Mouse (Mus musculus) heart, embryonic 11.5 days (tissue): ENCODE data around the gene Nsmf. TPM values are rescaled to one million over a fixed set of nuclear protein-coding genes. Genes with fewer than 3 reads are reported as not detected.
A peak's percentile ranks its signal among the peaks of the same experiment; 100 is the strongest.

Experiments
- ATAC-seq: fragments of 200-750 bp; cut with Nextera tagmentation; replicated peaks from 2 replicates; pipeline ENCODE4 v1.8.0; 2017; ENCODE audit warnings: moderate library complexity; ENCODE audit not compliant: insufficient number of reproducible peaks, low FRiP score, low TSS enrichment
- H3K27ac ChIP-seq: fragments of 300-500 bp; sonication (generic); 2 replicates; pipeline ENCODE4 v1.5.1; 2014; ENCODE audit warnings: mild to moderate bottlenecking, low read depth, low read length
- H3K27me3 ChIP-seq: fragments of 300-500 bp; sonication (generic); 2 replicates; pipeline ENCODE4 v1.6.1; 2014; ENCODE audit warnings: mild to moderate bottlenecking, low read length, mixed read lengths; ENCODE audit not compliant: control insufficient read depth, insufficient read depth
- H3K36me3 ChIP-seq: fragments of 300-500 bp; sonication (generic); 2 replicates; pipeline ENCODE4 v1.6.1; 2014; ENCODE audit warnings: mild to moderate bottlenecking, low read length, moderate library complexity, mixed read lengths; ENCODE audit not compliant: control insufficient read depth, insufficient read depth
- H3K4me1 ChIP-seq: fragments of 300-500 bp; sonication (generic); 2 replicates; pipeline ENCODE4 v1.6.1; 2014; ENCODE audit warnings: low read length; ENCODE audit not compliant: control insufficient read depth, insufficient read depth
- H3K4me2 ChIP-seq: fragments of 300-500 bp; sonication (generic); 2 replicates; pipeline ENCODE4 v1.6.1; 2014; ENCODE audit warnings: mild to moderate bottlenecking, moderate library complexity
- H3K4me3 ChIP-seq: fragments of 300-500 bp; sonication (generic); 2 replicates; pipeline ENCODE4 v1.5.1; 2014; ENCODE audit warnings: low read depth, low read length
- H3K9ac ChIP-seq: fragments of 300-500 bp; sonication (generic); 2 replicates; pipeline ENCODE4 v1.6.1; 2014; ENCODE audit warnings: mild to moderate bottlenecking, low read depth, low read length, moderate library complexity
- H3K9me3 ChIP-seq: fragments of 300-500 bp; sonication (generic); replicated peaks from 2 replicates; pipeline ENCODE4 v1.6.1; 2016; ENCODE audit warnings: low read length; ENCODE audit not compliant: control insufficient read depth
- WGBS: fragments of 180-500 bp; shearing (Covaris S2); extraction: QIAGEN DNeasy Blood & Tissue Kit; methylation state at CpG from one replicate; pipeline ENCODE4 v1.1.7; 2014; ENCODE audit not compliant: insufficient replicate concordance; 5-methylcytosine and 5-hydroxymethylcytosine counted together
- polyA plus RNA-seq: library from polyadenylated mRNA; unstranded; fragments of >200 nt; fragmentation: Nextera tagmentation; extraction: Ambion mirVana; gene quantifications from 2 replicates; pipeline ENCODE4 v1.2.1, GENCODE M21; 2014

Gene Nsmf
- polyA plus RNA-seq, 1 experiment from 2014 or later = 37.7 TPM

GRCm38 (mm10) chr2:25072398-25072797 is 18.2 kb downstream of the Nsmf start:
- Histone ChIP-seq H3K4me1 (no peaks in the 10 kb centered on the region), H3K27me3 (no peaks in the 10 kb centered on the region), H3K36me3 (no peaks in the 10 kb centered on the region), H3K9me3 (no peaks in the 10 kb centered on the region), H3K4me3 (no peak overlapping the region), H3K27ac (no peak overlapping the region), H3K4me2 (no peak overlapping the region), H3K9ac (no peak overlapping the region)
- 90% methylated on average over 4 of the region's 4 CpGs for WGBS
- ATAC-seq = no peak

GRCm38 (mm10) chr2:25075506-25075905 is 21.4 kb downstream of the Nsmf start:
- H3K9me3 ChIP-seq = no peaks in the 10 kb centered on the region
- 72% methylated on average over 4 of the region's 4 CpGs for whole genome bisulfite sequencing
- H3K36me3 ChIP-seq = no peaks in the 10 kb centered on the region

GRCm38 (mm10) chr2:25078967-25079366 is 24.8 kb downstream of the Nsmf start:
- Histone ChIP-seq H3K9ac (no peak overlapping the region), H3K4me2 (no peak overlapping the region), H3K4me1 (no peaks in the 10 kb centered on the region), H3K36me3 (no peaks in the 10 kb centered on the region), H3K27me3 (peaks cover 10% of the 10 kb centered on the region), H3K9me3 (no peaks in the 10 kb centered on the region), H3K4me3 (no peak overlapping the region), H3K27ac (no peak overlapping the region)
- WGBS = 54% methylated on average over 1 of the region's 1 CpGs
- ATAC-seq = no peak

More at GRCm38 (mm10) chr2:25075506-25075905, 21.4 kb downstream of the Nsmf start:
- Histone ChIP-seq H3K27ac (no peak overlapping the region), H3K4me1 (no peaks in the 10 kb centered on the region), H3K4me3 (no peak overlapping the region), H3K4me2 (no peak overlapping the region), H3K27me3 (no peaks in the 10 kb centered on the region), H3K9ac (no peak overlapping the region)
- ATAC-seq = no peak

GRCm38 (mm10) chr2:25080076-25080475 is 25.9 kb downstream of the Nsmf start, which contains the start of gene Entpd8:
Entpd8 (plus strand) TSS chr2:25080304.
- no peaks in the 10 kb centered on the region for H3K4me1 ChIP-seq
- 53% methylated on average over 5 of the region's 5 CpGs for WGBS
- no peak for ATAC-seq
- H3K4me3 ChIP-seq = no peak within 1 kb of the TSS
- H3K27me3 ChIP-seq = peaks cover 11% of the 10 kb centered on the region
- no peaks in the 10 kb centered on the region for H3K36me3 ChIP-seq
- H3K9me3 ChIP-seq = no peaks in the 10 kb centered on the region
- H3K9ac ChIP-seq = no peak within 1 kb of the TSS
- H3K4me2 ChIP-seq = no peak within 1 kb of the TSS
- no peak within 1 kb of the TSS for H3K27ac ChIP-seq

- Histone ChIP-seq H3K27ac (no peak overlapping the region), H3K9ac (no peak overlapping the region), H3K4me3 (no peak overlapping the region), H3K36me3 (no peaks in the 10 kb centered on the region), H3K9me3 (no peaks in the 10 kb centered on the region), H3K4me2 (no peak overlapping the region), H3K4me1 (no peaks in the 10 kb centered on the region), H3K27me3 (peaks cover 11% of the 10 kb centered on the region)
- 82% methylated on average over 4 of the region's 4 CpGs for WGBS
- ATAC-seq = no peak
These were observed 29.5 kb downstream of the Nsmf start for GRCm38 (mm10) chr2:25083697-25084096.

GRCm38 (mm10) chr2:25085571-25085970 is 31.4 kb downstream of the Nsmf start:
- H3K9me3 ChIP-seq = no peaks in the 10 kb centered on the region
- no peak for ATAC-seq
- WGBS = 77% methylated on average over 5 of the region's 5 CpGs

GRCm38 (mm10) chr2:25087842-25088241 is 33.7 kb downstream of the Nsmf start:
- H3K4me3 ChIP-seq = no peak overlapping the region
- H3K36me3 ChIP-seq = no peaks in the 10 kb centered on the region
- H3K4me1 ChIP-seq = no peaks in the 10 kb centered on the region
- no peak for ATAC-seq
- 91% methylated on average over 2 of the region's 2 CpGs for WGBS
- no peak overlapping the region for H3K9ac ChIP-seq
- H3K4me2 ChIP-seq = no peak overlapping the region
- no peaks in the 10 kb centered on the region for H3K9me3 ChIP-seq
- H3K27ac ChIP-seq = no peak overlapping the region
- peaks cover 10% of the 10 kb centered on the region; the same call in 1 of the 2 replicates for H3K27me3 ChIP-seq

More at GRCm38 (mm10) chr2:25085571-25085970, 31.4 kb downstream of the Nsmf start:
- no peaks in the 10 kb centered on the region for H3K4me1 ChIP-seq
- no peaks in the 10 kb centered on the region for H3K36me3 ChIP-seq
- no peak overlapping the region for H3K27ac ChIP-seq
- peaks cover 11% of the 10 kb centered on the region for H3K27me3 ChIP-seq
- H3K9ac ChIP-seq = no peak overlapping the region
- H3K4me3 ChIP-seq = no peak overlapping the region
- H3K4me2 ChIP-seq = no peak overlapping the region

GRCm38 (mm10) chr2:25088636-25089035 is 34.5 kb downstream of the Nsmf start:
- H3K9ac ChIP-seq = no peak overlapping the region
- ATAC-seq = no peak

GRCm38 (mm10) chr2:25094785-25095108 is 40.6 kb downstream of the Nsmf start:
- ATAC-seq = no peak
- H3K27me3 ChIP-seq = peaks cover 22% of the 10 kb centered on the region; the same call in 1 of the 2 replicates

More at GRCm38 (mm10) chr2:25088636-25089035, 34.5 kb downstream of the Nsmf start:
- 67% methylated on average over 3 of the region's 3 CpGs for WGBS
- H3K27me3 ChIP-seq = peaks cover 10% of the 10 kb centered on the region; the same call in 1 of the 2 replicates
- H3K27ac ChIP-seq = no peak overlapping the region
- H3K36me3 ChIP-seq = no peaks in the 10 kb centered on the region
- no peak overlapping the region for H3K4me3 ChIP-seq
- no peaks in the 10 kb centered on the region for H3K4me1 ChIP-seq
- no peaks in the 10 kb centered on the region for H3K9me3 ChIP-seq
- H3K4me2 ChIP-seq = no peak overlapping the region

More at GRCm38 (mm10) chr2:25094785-25095108, 40.6 kb downstream of the Nsmf start:
- Histone ChIP-seq H3K9me3 (no peaks in the 10 kb centered on the region), H3K27ac (no peak overlapping the region), H3K4me3 (peak overlapping the region; percentile 23; the same call in 1 of the 2 replicates), H3K36me3 (no peaks in the 10 kb centered on the region), H3K9ac (no peak overlapping the region), H3K4me1 (no peaks in the 10 kb centered on the region), H3K4me2 (peak overlapping the region; percentile 56)
- WGBS = 36% methylated on average over 17 of the region's 17 CpGs
